Mouse (Mus musculus): ENCODE measurements around the gene Prtn3. TPM values are rescaled to one million over a fixed set of nuclear protein-coding genes. Genes with fewer than 3 reads are reported as not detected.

Gene Prtn3
- polyA plus RNA-seq, 1 experiment from 2014 or later: 64.6 TPM

- DNase-seq: no peak
- no peak overlapping the region for H3K4me3 ChIP-seq (replicated peaks)
- no peak overlapping the region for H3K27ac ChIP-seq
- no peak overlapping the region for H3K4me2 ChIP-seq
- WGBS (ENCODE audit: insufficient replicate concordance): 74% methylated on average over 6 of the region's 6 CpGs
- H3K4me1 ChIP-seq (replicated peaks): peaks cover 17% of the 10 kb centered on the region; the same call in 1 of the 2 replicates
- no peaks in the 10 kb centered on the region for H3K9me3 ChIP-seq (replicated peaks)
- H3K36me3 ChIP-seq: no peaks in the 10 kb centered on the region
- no peak for ATAC-seq (ENCODE audit: low read depth)
- no peak overlapping the region for H3K9ac ChIP-seq
- H3K27me3 ChIP-seq: no peaks in the 10 kb centered on the region
Observed at GRCm38 (mm10) chr10:79843476-79843875, 30.8 kb upstream of the Prtn3 start.

DNA sequence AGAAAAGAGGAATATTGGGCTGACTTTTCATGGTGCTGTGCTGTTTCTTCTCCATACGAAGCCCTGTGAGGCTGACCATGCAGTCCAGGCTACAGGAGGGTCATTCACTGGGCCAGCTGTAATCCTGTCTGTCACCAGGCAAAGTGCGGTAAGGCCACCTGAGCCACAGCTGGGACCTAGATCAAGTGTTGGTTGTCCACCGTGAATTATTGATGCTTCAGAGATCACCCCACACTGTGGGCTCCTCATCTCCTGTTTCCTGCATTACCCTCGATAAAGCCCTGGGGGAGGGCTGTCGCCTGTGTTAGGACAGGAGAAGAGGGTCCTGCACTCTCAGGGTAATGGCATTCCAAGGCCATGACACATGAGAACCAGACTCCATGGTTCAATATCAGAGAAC is 27.7 kb upstream of the Prtn3 start:
- Histone ChIP-seq H3K4me2 (no peak overlapping the region), H3K9me3 (replicated peaks) (no peaks in the 10 kb centered on the region), H3K36me3 (no peaks in the 10 kb centered on the region), H3K27ac (no peak overlapping the region), H3K4me1 (replicated peaks) (peaks cover 23% of the 10 kb centered on the region), H3K9ac (no peak overlapping the region), H3K27me3 (no peaks in the 10 kb centered on the region), H3K4me3 (replicated peaks) (no peak overlapping the region)
- 42% methylated on average over 5 of the region's 5 CpGs for WGBS (ENCODE audit: insufficient replicate concordance)
- DNase-seq: no peak
- ATAC-seq (ENCODE audit: low read depth): no peak

DNA sequence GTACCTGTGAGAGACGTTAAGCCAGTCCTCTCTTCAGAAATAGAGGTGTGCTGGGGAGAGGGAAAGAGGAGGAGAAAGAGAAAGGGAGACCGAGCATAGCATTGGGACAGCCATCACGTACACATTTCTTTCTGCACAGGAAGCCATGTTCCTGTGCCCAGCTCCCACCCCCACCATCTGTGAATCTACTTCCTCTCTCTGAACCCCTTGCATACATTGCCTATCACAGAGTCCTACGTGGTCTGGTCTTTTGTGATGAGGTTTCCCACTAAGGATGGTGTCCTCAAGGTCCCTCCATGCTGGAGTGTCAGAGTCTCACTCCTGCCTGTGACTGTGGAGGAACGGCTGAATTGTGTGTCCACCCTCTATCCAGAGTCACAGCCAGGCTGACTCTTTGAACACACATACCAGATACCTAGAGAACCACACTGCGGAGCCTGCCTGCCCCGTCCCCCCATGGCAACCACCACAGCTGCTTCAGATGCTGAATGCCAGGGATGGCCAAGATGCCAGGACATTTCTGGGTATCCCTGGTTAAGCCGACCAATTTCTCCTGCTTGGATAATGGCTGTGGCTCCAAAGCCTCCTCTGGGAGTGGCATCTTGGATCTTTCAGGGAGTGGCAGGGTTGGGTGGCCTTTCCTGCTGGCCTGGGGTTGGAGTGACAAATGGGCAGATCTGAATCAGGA is 24.2 kb upstream of the Prtn3 start:
- ATAC-seq (ENCODE audit: low read depth) (no peak), DNase-seq (no peak)
- H3K9me3 ChIP-seq (replicated peaks): no peaks in the 10 kb centered on the region
- no peak overlapping the region for H3K9ac ChIP-seq
- H3K27ac ChIP-seq: no peak overlapping the region
- H3K36me3 ChIP-seq: no peaks in the 10 kb centered on the region
- H3K4me3 ChIP-seq (replicated peaks): no peak overlapping the region
- no peak overlapping the region for H3K4me2 ChIP-seq
- H3K27me3 ChIP-seq: no peaks in the 10 kb centered on the region
- 38% methylated on average over 8 of the region's 8 CpGs for WGBS (ENCODE audit: insufficient replicate concordance)
- H3K4me1 ChIP-seq (replicated peaks): peaks cover 41% of the 10 kb centered on the region

- peak overlapping the region; percentile 97 for H3K4me2 ChIP-seq
- peaks cover 9% of the 10 kb centered on the region for H3K36me3 ChIP-seq
- DNase-seq (no peak), ATAC-seq (ENCODE audit: low read depth) (no peak)
- peak overlapping the region; percentile 97 for H3K27ac ChIP-seq
- H3K27me3 ChIP-seq: no peaks in the 10 kb centered on the region
- H3K4me3 ChIP-seq (replicated peaks): no peak overlapping the region
- 53% methylated on average over 3 of the region's 3 CpGs for WGBS (ENCODE audit: insufficient replicate concordance)
- H3K4me1 ChIP-seq (replicated peaks): peaks cover 55% of the 10 kb centered on the region
- H3K9ac ChIP-seq: peak overlapping the region; percentile 82
- no peaks in the 10 kb centered on the region for H3K9me3 ChIP-seq (replicated peaks)
Observed at GRCm38 (mm10) chr10:79851653-79852052, 22.6 kb upstream of the Prtn3 start.

DNA sequence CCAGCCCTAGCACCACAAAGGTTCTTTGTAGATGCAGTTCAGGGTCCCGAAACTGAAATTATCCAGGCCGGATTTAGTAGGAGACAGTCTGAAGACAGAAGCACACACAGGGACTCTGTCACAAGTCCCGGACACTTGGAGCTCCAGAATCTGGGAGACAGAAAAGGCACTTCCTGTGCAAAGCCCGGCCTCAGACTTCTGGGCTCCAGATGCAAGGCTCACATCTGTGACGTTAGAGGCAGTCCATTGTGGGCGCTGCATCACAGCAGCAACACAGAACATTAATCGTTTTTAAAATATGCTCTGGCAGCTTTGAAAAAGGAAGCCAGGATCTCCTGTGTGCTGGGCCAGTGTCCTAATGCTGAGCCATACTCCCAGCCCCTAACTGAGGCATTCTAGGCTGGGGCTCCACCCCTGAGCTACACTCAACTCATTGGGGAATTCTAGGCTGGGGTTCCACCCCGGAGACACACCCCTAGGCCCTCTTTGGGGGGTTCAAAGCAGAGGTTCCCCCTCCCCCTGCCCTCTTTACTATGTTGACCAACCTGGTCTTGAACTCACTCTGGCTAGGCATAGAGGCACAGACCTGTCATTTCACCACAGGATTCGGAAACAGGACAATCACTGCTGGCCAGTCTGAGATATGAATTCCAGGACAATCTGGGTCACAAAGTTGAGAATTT is 22.0 kb upstream of the Prtn3 start:
- Histone ChIP-seq H3K4me2 (peak overlapping the region; percentile 97), H3K27me3 (no peaks in the 10 kb centered on the region), H3K9me3 (replicated peaks) (no peaks in the 10 kb centered on the region), H3K9ac (peak overlapping the region; percentile 82), H3K36me3 (peaks cover 15% of the 10 kb centered on the region), H3K4me3 (replicated peaks) (peak overlapping the region; percentile 65), H3K4me1 (replicated peaks) (peaks cover 61% of the 10 kb centered on the region), H3K27ac (peak overlapping the region; percentile 97)
- WGBS (ENCODE audit: insufficient replicate concordance): 50% methylated on average over 9 of the region's 9 CpGs
- DNase-seq (no peak), ATAC-seq (ENCODE audit: low read depth) (no peak)

GRCm38 (mm10) chr10:79852827-79853226 is 21.4 kb upstream of the Prtn3 start:
- no peak for ATAC-seq (ENCODE audit: low read depth)
- WGBS (ENCODE audit: insufficient replicate concordance): 25% methylated on average over 8 of the region's 8 CpGs
- peak overlapping the region; percentile 97 for H3K4me2 ChIP-seq
- peak overlapping the region; percentile 97 for H3K27ac ChIP-seq
- peaks cover 20% of the 10 kb centered on the region for H3K36me3 ChIP-seq
- H3K9me3 ChIP-seq (replicated peaks): no peaks in the 10 kb centered on the region
- H3K9ac ChIP-seq: peak overlapping the region; percentile 82
- peaks cover 67% of the 10 kb centered on the region for H3K4me1 ChIP-seq (replicated peaks)
- peak overlapping the region; percentile 65 for H3K4me3 ChIP-seq (replicated peaks)
- no peak for DNase-seq
- H3K27me3 ChIP-seq: no peaks in the 10 kb centered on the region

DNA sequence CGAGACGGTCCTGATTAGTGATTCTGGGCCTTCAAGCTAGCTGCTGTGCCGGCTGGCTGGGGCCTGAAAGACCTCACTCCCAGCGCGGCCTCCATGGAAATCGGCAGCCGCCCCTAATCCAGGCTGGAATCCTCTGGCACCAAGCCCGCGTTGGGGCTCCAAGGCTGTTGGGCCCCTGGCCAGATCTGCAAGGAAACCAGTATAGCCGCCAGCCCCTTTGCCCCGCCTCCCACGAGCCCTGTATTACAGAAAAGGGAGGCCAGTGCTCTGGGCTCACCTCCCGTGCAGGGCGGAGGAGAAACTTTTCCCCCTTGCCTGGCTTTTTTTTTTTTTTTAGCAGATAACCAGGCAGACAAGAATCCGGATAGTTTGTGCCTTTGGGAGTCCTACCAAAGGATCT is 20.9 kb upstream of the Prtn3 start:
- H3K4me1 ChIP-seq (replicated peaks): peaks cover 72% of the 10 kb centered on the region

DNA sequence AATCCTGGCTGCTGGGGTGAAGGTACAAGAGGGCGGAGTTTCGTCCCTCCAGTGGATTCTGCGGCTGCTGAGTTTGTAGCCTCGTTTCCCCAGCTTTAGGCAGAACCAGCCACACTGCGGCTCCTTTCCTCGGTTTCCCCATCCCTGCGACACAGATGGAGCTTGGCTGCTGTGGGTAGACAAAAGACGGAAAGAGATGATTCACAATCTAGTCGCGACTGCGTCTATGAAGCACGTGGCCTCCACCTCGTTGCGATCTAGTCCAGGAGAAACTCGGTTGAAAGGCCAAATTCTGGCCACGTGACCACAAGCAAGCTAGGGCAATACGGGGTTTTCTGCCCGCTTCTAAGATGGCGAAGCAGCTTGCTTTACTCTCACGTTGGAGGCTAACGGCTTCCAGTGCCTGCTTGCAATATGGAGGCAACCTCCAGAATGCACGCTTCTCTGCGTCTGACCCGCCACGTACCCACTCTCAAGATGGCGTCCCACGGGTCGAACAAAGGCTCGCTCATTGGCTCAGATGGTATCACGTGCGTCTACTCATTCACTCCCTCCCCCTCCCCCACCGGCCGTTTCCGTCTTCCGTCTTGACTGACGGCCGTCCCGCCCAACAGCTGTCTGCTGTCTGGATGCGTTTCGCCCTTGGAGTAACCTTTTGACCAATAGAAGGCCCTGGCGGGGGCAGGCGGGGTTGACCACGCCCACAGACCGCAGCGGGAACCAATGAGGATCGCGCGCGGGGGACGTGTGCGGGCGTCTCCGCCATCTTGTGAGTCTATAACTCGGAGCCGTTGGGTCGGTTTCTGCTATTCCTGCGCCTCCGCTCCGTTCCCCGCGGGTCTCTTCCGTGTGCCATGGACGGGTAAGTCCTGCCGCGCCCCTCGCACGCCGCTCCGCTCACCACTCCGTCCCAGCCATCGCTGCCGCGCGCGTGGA is 20.1 kb upstream of the Prtn3 start, which contains the start of gene Ptbp1:
Gene Ptbp1 (plus strand): TSS at position 568 of the 936 bp plus-strand sequence.
- ATAC-seq (ENCODE audit: low read depth): peak; percentile 87
- H3K4me1 ChIP-seq (replicated peaks): peaks cover 78% of the 10 kb centered on the region
- peak; percentile 99 for DNase-seq
- under 1% methylated on average over 75 of the region's 75 CpGs for WGBS (ENCODE audit: insufficient replicate concordance)
- H3K27me3 ChIP-seq: no peaks in the 10 kb centered on the region
- H3K4me3 ChIP-seq (replicated peaks): peak within 1 kb of the TSS; percentile 95
- peaks cover 34% of the 10 kb centered on the region for H3K36me3 ChIP-seq
- H3K4me2 ChIP-seq: peak within 1 kb of the TSS; percentile 97
- no peaks in the 10 kb centered on the region for H3K9me3 ChIP-seq (replicated peaks)
- peak within 1 kb of the TSS; percentile 96 for H3K9ac ChIP-seq
- peak within 1 kb of the TSS; percentile 98 for H3K27ac ChIP-seq

More for the DNA sequence above, 20.9 kb upstream of the Prtn3 start:
- no peaks in the 10 kb centered on the region for H3K27me3 ChIP-seq
- H3K36me3 ChIP-seq: peaks cover 26% of the 10 kb centered on the region
- peak overlapping the region; percentile 97 for H3K4me2 ChIP-seq
- no peaks in the 10 kb centered on the region for H3K9me3 ChIP-seq (replicated peaks)
- H3K9ac ChIP-seq: peak overlapping the region; percentile 82
- peak; percentile 62 for DNase-seq
- peak overlapping the region; percentile 65 for H3K4me3 ChIP-seq (replicated peaks)
- no peak for ATAC-seq (ENCODE audit: low read depth)
- H3K27ac ChIP-seq: peak overlapping the region; percentile 97
- WGBS (ENCODE audit: insufficient replicate concordance): 2% methylated on average over 15 of the region's 15 CpGs

DNA sequence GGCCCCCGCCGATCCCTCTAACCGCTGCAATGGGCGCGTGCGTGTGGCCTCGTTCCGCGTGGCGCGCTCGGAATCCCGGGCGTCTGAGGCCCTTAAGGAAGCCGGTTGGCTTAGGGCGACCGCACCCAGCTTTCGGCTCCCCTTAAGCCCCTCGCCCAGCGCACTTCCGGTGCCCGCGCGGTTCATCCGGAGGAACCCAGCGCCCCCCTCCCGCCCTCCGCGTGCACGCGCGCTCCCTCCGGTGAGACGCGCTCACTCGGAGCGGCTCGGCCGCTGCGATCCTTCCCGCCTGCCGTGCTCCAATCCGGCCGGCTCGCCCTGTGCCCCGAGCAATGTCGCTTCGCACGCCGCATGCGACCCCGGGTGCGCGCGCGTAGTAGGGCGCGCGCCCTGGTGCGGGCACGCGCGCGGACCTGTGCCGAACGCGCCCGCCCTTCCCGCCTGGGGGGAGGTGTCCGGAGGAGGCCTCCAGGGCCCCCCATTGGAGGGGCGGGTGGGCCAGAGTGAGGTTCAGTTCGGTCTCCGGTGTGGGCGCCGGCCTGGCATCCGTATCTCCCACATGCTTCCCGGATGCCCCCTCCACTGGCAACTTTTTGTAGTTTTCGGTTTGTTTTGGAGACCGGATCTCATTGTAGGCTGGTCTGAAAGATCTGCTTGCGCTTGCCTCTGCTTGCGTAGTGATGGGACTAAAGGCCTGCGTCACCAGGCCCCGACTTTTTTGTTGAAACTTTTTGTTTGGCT is 19.3 kb upstream of the Prtn3 start:
- H3K4me2 ChIP-seq: peak overlapping the region; percentile 91
- H3K9me3 ChIP-seq (replicated peaks): no peaks in the 10 kb centered on the region
- H3K27me3 ChIP-seq: no peaks in the 10 kb centered on the region
- H3K4me3 ChIP-seq (replicated peaks): peak overlapping the region; percentile 95
- under 1% methylated on average over 83 of the region's 83 CpGs for WGBS (ENCODE audit: insufficient replicate concordance)
- H3K36me3 ChIP-seq: peaks cover 42% of the 10 kb centered on the region
- H3K9ac ChIP-seq: peak overlapping the region; percentile 96
- ATAC-seq (ENCODE audit: low read depth) (peak; percentile 29), DNase-seq (peak; percentile 54)
- peaks cover 84% of the 10 kb centered on the region for H3K4me1 ChIP-seq (replicated peaks)
- peak overlapping the region; percentile 98 for H3K27ac ChIP-seq

- DNase-seq: peak; percentile 42
- H3K9ac ChIP-seq: peak overlapping the region; percentile 96
- peak overlapping the region; percentile 98 for H3K27ac ChIP-seq
- H3K4me2 ChIP-seq: peak overlapping the region; percentile 91
- peak overlapping the region; percentile 95 for H3K4me3 ChIP-seq (replicated peaks)
- H3K27me3 ChIP-seq: no peaks in the 10 kb centered on the region
- 0% methylated on average over 10 of the region's 10 CpGs for WGBS (ENCODE audit: insufficient replicate concordance)
- peaks cover 49% of the 10 kb centered on the region for H3K36me3 ChIP-seq
- no peak for ATAC-seq (ENCODE audit: low read depth)
- H3K4me1 ChIP-seq (replicated peaks): peaks cover 79% of the 10 kb centered on the region
- no peaks in the 10 kb centered on the region for H3K9me3 ChIP-seq (replicated peaks)
Observed at GRCm38 (mm10) chr10:79855558-79856184, 18.6 kb upstream of the Prtn3 start.
